Mouse (Mus musculus) left cerebral cortex, adult 9 months (tissue): Measurements from ENCODE around the gene Rtkn.

ENCODE experiments used
- DNase-seq, 2 experiments: peaks; one replicate each; pipeline ENCODE4 v3.0.0; 2022; ENCODE audit warnings: low spot score in 2 of 2

Gene Rtkn

DNA sequence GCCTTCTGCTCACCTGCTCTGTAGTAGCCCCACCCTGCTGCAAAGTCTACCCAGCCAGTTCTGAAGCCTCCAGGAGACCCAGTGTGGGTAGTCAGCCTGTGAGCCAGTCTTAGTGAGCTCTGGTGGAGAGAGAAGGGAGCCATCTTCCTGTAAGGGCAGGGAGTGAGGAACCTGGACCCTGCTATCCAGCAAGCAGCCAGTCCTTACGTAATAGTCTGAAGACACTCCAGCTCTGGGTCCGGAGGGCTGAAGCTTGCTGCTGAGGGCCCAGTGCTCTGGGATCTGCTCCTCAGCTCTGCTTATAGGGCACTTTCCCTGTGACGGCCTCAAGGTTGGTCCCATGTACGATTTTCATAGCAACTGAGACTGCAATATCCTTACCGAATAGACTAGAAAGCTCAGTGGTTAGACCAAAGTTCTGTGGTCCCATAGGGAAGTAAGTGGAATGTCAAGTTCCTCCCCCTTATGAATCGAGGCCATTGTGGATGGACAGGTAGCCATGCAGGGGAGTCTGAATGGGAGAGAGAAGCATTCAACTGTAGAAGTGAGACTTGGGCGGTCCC lies at the start of gene Rtkn:
Rtkn (plus strand) TSS at position 513 of the 563 bp plus-strand sequence.
- no peak for DNase-seq

DNA sequence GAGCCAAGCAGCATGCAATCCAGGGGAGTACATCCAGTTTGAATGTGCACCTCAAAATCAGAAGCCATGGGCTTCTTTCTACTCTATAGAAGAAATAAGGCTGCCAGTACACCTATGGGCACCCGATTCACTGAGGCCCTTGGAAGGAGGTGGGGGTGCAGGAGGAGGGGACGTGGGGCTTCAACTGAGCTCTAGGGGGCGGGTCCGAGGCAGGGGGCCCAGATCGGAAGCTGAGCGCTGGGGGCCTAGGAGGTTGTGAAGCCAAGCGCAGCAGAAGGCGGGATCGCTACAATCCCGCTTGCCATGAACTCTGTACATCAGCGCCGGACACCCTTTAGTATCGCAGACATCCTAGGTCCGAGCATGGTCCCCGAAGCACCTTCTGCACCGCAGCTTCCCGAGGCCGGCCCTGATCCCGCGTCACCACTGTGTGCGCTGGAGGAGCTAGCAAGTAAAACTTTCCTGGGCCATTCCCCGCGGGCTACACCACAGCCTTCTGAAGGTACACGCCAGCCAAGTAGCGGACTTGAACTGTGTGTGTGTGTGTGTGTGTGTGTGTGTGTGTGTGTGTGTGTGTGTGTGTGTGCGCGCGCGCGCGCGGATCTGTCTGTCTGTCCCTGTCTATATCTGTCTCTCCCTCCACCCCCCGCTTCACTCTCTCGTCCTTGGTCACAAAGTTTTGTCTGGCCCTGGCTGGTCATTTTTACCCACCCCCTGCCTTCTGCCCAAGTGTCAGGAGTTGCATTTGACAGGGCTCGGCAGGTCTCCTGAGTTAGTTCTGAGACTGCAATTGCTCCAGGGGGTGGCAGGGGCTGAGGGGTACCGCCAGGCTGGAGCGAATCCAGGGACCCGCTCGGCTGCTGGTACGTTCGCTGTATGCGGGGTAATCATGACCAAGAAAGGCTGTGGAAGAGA lies 48.9 kb upstream of the Rtkn start, which contains the start of gene Lbx2:
Lbx2 (plus strand) TSS at position 247 of the 915 bp plus-strand sequence.
- no peak for DNase-seq

DNA sequence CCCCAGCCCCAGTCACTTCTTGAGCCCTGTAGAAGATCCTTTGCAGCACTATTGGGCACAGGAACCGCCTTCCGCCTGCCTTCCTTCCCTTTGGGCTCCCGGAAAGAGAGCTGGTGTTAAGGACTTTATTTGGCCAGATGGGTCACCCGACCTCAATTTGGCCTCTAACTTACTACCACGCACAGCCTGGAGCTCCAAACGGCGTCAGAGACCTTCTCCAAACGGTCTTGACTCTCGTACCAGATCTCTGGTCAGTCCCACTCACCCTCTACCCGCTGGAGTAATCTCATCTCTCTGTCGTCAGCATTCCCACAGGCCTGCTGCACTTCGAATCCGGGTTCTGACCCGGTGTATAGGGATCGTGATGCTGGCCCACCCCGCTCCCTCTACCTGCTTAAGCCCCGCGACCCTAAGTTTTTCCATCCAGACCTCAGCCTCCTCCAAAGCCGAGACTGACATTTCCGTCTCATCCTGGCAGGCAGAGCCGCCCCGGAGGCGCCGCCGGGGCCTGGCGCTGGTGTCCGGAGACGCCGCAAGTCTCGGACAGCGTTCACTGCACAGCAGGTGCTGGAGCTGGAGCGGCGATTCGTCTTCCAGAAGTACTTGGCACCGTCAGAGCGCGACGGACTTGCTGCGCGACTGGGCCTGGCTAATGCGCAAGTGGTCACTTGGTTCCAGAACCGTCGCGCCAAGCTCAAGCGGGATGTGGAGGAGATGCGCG lies 47.9 kb upstream of the Rtkn start:
- DNase-seq, result no peak

DNA sequence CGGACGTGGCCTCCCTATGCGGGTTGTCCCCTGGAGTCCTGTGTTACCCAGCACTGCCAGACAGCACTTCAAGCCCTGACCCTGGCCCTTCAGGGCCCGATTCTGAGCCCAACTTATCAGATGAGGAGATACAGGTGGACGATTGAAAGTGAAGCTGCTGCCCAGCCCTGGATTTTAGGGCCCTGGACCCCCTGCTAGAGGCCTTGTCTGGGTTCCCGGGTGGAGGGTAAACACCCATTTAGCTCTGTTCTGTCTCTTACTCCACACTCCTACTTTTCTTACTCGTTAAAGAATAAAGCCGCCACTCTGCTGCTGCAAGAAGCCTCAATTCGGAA lies 47.4 kb upstream of the Rtkn start:
- DNase-seq, result no peak

- DNase-seq, result no peak
Observed at GRCm38 (mm10) chr6:83092416-83093127, 42.7 kb upstream of the Rtkn start.

DNA sequence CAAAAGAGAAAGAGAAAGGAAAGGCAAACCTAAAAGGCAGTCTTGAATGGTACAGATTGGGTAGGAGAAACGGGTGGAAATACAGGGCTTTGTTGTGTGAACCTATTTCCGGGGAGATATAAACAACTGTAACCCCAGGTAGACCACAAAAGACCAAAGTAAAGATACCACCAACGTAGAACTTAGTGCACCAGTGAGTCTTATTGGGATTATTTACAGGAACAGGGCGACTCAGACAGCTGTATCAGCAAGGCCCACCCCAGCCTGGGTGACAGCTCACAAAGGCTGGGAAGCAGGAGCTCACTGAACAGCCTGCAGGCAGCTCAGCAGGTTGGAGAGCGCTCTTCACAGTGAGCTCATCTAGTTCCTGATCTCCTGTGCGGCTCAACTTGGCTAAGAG lies 39.3 kb upstream of the Rtkn start:
- DNase-seq, result no peak

GRCm38 (mm10) chr6:83098411-83098810 lies 36.9 kb upstream of the Rtkn start:
- DNase-seq, result no peak

DNA sequence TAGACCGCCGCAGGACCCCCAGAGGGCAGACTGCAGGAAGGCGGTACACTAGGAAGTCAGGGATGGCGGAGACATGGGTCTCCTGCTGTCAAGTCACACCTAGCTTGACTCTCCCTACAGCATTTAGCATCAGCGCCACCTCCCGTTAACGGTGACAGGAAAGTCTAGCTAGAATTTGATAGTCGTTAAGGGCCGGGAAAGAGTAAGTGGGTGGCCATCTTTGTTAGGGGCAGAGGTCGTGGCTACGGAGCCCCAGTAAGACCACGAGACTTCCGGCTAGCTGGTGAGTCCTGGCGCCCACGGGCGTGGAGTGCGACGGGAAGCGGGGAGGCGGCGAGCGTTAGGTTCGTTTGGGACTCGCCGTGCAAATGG lies 34.0 kb upstream of the Rtkn start, which contains the start of the genes Ccdc142 and Gm42688:
Ccdc142 (plus strand) TSS at position 286 of the 372 bp plus-strand sequence.
Gm42688 (plus strand) TSS at position 302 of the 372 bp plus-strand sequence.
- peak; percentile 81 to 93 for DNase-seq

DNA sequence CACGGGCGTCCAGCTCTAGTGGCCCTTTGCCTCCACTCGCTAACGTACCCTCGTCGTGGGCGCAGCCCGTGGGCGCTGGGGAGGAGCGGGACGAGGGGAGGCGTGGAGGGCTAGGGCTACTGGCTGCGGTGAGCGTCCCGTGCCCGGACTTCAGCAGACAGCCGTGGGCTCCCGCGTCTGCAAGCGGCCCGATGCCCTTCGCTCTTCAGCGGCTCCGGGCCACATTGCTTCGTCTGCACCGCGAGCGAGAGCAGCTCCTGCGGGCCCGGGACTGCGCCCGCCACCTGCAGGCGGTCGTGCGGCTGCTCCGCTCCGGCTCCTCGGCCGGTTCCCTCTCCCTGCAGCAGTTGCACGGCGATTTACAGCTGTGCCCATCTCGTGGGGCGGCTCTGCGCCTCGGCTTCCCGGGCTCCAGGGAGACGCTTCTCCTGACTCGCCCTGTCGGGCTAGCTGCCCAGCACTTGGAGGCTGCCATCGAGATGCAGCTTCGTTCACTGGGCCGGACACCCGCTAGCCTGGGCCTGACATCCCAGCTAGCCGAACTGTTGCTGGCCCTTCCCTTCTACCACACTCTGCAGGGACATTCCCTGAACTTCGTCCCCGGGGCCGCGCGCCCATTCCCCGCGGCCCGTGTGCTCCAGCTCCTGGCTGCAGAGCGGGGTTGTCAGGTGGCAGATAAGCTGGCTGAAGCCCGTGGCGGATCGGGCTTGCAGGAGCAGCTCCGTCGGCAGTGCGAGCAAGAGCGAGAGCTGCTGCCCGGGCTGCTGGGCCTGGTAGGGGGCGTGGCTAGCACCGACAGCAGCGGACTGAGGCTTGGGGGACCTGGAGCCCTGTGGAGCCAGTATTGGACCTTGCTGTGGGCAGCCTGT lies 33.3 kb upstream of the Rtkn start:
- peak in 1 of 2 experiments; percentile 43 for DNase-seq

- DNase-seq, result no peak
Observed at GRCm38 (mm10) chr6:83103130-83103650, 32.1 kb upstream of the Rtkn start.

DNA sequence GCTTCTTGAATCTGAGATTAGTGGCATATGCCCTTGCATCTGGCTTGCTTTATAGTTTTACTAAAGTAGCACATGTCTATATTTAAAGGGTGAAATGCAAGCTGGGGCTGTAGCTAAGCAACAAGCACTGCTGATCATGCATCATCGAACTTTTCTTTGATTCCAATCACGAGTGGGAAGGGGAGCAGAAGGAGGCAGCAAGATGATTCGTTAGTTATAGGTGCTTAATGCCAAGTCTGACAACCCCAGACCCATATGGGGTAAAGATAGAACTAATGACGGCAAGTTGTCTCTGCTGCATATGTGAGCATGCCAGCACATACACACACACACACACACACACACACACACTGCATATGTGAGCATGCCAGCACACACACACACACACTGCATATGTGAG lies 31.1 kb upstream of the Rtkn start:
- DNase-seq, result peak in 1 of 2 experiments; percentile 34

DNA sequence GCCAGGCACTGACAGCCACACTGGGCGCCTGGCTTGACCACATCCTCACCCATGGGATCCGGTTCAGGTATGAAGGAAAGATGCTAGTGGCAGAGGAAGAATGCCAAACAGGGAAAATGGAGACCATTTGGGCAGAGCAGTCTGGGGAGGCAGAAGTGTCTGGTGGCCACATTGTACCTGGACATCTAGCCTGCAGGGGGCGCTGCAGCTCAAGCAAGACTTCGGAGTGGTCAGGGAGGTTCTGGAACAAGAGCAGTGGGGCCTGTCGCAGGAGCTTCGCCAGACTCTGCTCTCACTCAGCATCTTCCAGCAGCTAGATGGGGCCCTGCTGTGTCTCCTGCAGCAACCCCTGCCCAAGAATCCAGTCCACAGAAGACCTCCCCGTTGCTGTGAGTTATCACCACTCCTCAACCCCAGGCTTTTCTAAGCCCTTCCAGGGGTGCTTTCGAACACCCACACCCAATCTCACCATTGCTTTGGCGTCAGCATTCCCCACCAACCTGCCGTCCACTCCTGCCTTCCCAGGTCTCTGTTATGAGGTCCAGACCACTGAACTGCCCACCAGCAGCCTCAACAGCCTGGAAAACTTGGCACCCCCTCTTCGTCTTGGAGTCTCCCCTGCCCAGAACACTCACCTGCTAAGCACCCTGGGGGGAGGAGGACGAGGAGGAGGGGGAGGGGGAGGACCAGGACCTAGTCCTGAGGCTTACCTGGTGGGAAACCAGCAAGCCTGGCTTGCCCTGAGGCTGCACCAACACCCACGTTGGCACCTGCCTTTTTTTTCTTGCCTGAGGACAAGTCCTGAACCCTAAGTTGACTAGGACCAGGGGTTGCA lies 27.5 kb upstream of the Rtkn start:
- peak in 1 of 2 experiments; percentile 73 for DNase-seq

DNA sequence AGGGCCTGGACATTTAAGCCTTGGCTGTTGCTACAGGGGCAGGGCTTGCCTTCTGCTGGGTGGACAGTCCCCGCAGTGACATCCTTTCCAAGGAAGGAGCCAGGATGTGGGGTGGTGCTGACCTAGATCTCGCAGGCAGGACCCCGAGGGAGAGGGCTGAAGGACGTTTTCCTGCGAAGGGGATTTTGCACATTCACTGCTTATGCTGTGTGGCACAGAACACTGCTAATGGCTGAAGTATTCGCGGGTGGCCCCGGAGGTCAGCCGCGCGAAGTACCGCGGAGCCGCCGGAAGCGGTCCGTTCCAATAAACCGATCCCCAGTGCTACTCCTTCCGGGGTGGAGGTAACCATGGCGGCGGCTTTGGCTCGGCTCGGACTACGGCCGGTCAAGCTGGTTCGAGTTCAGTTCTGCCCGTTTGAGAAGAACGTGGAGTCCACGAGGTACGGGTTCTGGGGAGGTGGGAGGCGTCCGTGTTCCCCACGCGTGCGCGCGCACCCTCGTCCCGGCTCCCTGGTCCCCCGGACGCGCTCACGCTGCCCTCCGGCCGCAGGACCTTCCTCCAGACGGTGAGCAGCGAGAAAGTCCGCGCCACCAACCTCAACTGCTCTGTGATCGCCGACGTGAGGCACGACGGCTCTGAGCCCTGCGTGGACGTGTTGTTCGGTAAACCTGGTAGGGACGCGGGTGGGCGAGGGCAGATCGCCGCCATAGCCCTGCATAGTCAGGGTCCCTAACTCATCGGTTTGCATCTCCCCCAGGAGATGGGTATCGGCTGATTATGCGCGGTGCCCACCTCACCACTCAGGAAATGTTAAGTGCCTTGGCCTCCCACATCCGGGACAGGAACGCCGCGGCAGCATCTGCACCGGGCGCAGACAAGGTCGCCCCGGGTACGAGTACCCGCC lies 26.2 kb upstream of the Rtkn start, which contains the start of gene Mrpl53:
Mrpl53 (plus strand) TSS at position 279 of the 907 bp plus-strand sequence.
- DNase-seq, result peak in 1 of 2 experiments; percentile 81

GRCm38 (mm10) chr6:83111510-83112136 lies 23.6 kb upstream of the Rtkn start:
- no peak for DNase-seq

DNA sequence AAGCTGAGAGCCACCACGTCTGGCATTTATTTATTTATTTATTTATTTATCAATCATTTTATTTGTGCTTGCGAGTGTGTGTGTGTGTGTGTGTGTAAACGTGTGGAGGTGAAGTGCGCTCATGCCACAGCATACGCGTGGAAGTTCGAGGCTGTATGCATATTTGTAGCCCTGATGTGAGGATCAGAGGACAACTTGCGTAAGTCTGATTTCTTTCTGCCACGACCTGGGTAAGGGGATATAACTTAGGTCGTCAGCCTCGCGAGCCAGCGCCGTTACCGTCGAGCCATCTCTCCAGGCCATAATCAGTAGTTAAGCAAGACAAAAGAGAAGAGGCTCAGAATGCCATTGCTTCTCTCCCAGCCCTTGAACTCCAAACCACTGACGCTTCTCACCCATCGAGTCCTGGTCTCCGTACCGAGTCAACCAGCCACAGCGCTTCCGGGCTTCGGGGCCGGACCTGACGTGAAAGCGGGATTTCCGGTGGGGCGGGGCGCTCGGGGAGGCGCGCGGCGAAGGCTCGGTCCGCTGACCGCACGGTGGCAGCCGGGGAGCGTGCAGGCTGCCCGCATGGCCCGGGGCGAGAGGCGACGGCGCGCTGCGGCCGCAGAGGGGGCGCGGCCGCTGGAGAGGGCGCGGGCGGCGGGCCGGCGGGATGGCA lies 20.1 kb upstream of the Rtkn start, which contains the start of gene Mogs:
Mogs (plus strand) TSS at position 486 of the 661 bp plus-strand sequence.
- DNase-seq, result peak in 1 of 2 experiments; percentile 90

GRCm38 (mm10) chr6:83115682-83116372 lies 19.4 kb upstream of the Rtkn start:
- DNase-seq, result no peak
